Mouse (Mus musculus) left cerebral cortex, postnatal 36 days (tissue): ENCODE results near the gene Msh2. TPM values are rescaled to one million over a fixed set of nuclear protein-coding genes. Genes with fewer than 3 reads are reported as not detected.

Experiments
- DNase-seq, 2 experiments: peaks; one replicate each; pipeline ENCODE4 v3.0.0; 2021 to 2022; ENCODE audit warnings: low spot score in 2 of 2, mixed read lengths in 1 of 2
- intact Hi-C: fragments of 180-260 bp; cut with DNase I; formaldehyde crosslinking; loops from one replicate; pipeline ENCODE4 v1.15.1; 2025
- total RNA-seq, 2 experiments: library from RNA; stranded (reverse); gene quantifications; 2 replicates each; pipeline ENCODE4 v1.2.3; 2021

Gene Msh2
- total RNA-seq, 2 experiments from 2014 or later = 31.2 to 31.3 TPM

DNA sequence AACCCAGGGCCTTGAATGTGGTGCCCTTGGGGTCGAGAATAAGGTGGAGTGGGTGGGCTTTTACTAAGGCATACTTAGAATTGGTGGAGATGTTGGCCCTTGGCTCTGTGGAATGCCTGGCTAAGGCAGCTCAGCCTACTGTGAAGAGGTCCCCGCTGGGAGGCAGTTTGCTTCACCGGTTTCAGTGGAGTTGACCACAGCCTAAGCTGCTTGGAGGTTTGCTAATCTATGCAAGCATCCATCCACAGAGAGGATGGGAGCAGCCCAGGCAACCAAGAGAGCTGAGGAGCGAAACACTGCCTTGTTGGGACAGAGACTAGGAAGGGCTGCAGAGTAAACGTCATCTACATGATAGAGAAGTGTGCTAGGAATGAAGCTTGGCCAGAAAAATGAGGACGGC is 24.7 kb downstream of the Msh2 start:
- no peak for DNase-seq
- intact Hi-C loops = no loop called here

DNA sequence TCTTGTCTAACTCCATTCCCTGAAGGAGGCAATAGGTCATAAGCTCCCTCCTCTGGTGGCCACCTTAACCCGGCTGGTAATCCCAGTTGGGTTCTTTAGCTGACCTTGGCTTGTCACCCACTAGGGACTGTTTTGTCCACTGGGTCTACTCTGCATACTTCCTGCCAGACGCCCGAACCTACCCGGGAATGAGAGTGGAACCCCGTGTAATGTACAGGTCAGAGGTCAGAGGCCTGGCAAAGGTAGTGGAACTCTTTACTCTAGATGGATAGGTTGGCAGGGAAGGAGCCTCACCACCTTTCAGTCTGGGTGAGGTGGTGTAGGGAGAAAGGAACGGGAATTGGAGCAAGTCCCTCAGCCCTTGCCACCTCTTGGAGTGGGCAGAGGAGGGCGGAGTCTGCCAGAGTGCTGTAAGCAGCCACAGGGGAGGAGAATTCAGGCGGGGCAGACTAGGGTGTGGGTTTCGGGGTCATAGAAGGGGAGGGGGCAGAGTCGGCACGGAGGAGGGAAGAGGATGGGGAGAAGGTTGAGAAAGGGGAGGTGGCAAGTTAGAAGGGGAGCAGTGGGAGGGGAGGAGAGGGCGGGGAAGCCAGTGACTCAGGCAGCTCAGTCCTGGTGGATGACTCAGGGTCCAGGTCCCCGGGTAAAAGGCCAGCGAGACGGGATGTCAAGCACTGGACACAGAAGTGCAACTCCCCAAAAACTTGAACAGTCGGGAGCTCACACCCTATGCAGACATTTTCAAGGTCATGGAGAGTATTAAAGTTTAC is 27.1 kb downstream of the Msh2 start:
- intact Hi-C loops = no loop called here
- DNase-seq = no peak

DNA sequence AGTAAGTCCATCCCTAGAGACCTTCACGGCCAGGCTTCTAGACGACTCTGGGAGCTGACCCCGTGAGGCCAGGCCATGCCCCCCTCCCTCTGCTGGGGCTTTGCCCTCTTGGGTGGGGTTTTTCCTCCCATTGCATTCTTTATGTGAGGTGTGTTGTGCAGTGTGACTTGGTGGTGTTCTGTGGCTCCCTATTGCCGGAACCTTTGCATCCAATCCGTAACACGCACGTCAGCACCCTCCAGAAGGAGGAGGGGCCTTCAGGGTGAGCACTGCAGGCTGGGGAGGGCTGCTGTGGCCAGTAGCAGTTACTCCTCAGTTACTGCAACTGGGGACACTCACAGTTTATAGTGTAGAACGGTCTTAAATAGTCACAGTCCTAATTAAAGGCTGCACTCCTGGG is 28.0 kb downstream of the Msh2 start:
- intact Hi-C loops = no loop called here
- no peak for DNase-seq

DNA sequence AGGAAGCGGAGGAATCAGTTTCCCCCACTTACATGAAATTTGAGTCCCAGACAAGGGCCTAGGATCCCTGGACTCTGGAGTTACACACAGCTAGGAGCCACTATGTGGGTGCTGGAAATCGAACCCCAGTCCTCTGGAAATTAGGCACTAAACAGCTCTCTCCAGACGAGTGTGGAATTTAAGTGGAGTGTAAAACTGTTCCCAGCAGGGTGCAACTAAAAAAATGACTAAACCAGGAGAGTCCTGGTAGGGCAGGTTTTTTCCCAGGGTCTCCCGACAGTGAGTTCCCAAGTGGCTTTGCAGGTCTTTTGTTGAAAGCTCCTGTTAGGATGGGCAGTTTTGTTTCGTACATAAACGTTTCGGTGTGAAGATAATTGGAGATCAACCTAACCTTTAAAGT is 52.6 kb downstream of the Msh2 start:
- no peak for DNase-seq
- intact Hi-C loops = loop anchor here (5.0 kb wide), 1 partner anchor 73 kb away; the partner anchor contains the start of gene Kcnk12

DNA sequence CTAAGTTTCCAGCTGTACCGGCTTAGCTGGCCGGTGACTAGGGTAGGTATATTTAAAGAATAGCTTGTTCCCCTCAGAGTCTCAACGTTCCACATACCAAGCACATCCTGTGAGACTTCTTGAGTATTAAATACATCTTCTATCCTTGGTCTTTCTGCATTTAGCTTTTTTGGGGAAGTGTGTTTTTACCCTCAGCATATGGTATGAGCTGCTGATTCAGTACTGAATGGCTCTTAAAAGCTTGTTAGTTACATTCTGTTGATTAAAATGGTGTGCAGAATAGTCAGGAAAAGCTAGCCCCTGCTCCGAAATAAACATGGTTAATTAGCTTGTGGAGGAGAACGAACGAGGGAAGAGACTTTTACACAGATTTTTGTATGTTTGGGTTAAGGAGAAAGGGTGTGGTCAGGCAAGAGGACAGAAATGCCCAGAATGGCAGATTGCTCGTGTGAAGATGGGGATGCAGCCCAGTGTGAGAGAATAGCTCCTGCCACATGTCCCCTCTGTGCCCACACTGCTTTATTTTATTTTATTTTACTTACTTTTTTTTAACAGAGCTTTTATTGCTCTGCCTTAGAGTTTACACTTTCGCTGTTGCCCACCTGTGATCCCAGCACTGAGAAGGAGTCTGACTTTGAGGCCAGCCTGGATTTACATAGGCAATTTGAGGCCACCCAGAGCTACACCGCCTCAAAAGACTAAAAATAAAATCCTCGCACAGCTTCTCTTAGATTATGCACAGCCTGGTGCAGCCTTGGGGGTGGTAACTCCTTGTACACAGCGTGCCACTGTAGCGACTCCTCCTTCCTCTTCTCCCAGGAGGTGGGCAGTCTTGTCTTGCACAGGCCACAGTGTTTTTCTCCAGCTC is 54.6 kb downstream of the Msh2 start:
- intact Hi-C loops = loop anchor here (2.0 to 5.0 kb wide), 2 partner anchors 18 to 71 kb away; partner anchors contain the start of gene Kcnk12
- peak; percentile 48 to 64 for DNase-seq

DNA sequence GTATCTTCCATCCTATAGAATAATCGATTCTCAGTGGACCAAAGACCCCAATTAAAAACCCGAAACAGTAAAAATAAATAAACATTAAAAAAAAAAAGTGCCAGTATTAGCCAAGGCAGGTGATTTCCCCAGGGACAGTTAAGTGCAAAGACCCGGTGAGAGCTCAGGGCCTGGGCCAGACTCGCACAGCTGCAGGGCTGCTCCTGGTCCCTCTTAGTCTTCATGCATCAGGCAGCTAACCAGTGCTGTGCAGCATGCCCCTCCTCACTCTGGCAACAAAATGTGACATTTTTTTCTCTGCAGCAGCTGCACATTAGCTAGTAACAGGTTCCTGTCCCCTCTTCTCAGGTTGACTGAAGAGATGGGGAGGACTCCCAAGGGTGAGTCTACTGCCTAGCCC is 59.8 kb downstream of the Msh2 start:
- no peak for DNase-seq

DNA sequence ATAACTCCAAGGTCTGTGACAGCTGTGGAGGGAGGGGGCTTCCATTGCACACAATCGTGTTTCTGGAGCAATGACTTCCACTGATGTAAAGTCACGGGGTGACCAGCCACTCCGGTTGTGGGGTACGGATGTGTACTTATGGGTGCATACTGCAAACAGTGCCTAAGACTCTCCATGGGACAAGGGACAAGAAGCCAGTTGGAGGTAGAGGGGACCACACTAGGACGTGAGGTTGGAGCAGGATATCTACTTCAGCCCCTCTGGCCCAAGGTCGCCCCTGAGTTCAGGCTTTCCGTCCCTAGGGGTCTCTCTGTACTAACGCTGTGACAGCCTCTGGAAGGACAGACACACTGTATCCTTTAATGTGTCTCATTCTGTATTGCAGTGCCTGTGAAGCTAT is 62.3 kb downstream of the Msh2 start:
- intact Hi-C loops = no loop called here
- no peak for DNase-seq

More for the DNA sequence above, 59.8 kb downstream of the Msh2 start:
- intact Hi-C loops = no loop called here

DNA sequence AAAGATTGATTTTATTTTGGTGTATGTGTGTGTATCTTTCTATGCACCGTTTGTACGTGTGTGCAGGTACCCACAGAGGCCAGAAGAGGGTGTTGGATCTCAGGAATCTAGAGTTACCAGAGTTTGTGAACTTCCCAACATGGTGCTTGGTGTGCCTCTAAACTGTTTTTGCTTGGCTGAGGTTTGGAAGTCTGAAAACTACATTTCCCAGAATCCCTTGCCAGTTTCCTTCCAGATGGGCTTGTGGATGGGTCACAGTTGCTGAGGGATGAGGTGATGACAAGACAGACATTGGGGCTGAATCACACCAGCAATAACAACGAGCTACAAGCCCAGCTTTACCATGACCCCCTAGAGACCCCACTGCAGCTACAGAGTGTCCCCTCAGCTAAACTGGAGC is 65.0 kb downstream of the Msh2 start:
- intact Hi-C loops = no loop called here
- DNase-seq = no peak

DNA sequence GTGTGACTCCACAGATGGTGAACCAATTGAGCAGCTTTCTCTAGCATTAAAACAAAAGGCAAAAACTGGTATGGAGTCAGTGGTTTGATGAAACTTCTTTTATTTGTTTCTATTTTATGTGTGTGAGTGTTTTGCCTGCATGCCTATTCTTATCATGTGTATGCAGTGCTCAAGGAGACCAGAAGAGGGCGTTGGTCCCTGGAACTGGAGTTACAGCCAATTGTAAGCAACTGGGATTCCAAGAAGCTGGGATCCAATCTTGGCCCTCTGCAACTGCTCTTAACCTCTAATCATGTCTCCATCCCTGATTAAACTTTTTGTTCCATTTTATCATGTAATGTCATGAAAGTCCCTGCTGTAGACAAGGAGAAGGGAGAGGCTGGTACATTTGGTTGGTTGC is 67.7 kb downstream of the Msh2 start:
- DNase-seq = no peak
- intact Hi-C loops = no loop called here

DNA sequence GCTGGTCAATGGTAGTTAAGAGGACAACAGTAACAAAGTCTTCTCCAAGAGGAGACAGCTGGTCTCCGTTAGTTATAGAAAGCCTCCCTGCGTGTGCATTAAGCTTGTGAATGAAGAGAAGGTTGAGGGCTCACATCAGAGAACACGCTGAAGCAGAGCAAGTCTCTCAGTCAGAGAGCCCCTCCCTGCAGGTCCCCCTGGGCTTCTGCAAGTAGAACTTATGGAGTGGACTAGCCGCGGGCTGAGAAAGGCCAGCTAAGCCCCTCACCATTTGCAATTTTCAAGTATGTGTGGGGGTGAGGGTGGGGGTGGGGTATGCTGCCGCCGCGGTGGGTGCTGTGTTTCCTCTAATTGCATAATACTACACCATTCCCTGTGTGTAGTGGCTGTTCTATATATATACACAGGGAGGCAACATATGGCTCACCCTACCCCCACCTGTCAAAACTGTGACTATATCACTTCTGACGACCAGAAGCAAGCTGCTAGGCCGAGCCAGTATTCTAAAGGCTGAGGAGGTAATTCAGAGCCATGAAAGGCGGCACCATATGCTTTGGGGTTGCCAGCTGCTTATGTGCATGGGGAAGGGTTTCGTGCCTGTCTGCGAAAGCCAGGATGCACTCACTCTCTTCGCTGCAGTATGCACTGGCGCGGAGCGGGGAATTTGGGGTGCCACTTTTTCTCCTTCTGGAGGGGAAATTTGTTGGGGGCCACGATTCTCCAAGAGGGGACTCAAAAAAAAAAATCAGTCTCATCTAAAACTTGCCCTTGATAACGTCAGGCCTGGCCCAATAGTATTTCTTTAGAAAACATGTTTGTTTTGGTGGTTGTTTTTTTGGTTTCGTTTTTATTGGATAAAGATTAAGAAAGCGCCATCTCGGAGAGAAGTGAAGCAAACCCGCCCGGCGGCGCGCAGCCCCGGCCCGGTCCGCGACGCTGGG is 73.1 kb downstream of the Msh2 start:
- DNase-seq = peak; percentile 82
- intact Hi-C loops = loop anchor here (2.0 kb wide), 2 partner anchors 18 to 52 kb away; partner anchors contain the start of gene Kcnk12

DNA sequence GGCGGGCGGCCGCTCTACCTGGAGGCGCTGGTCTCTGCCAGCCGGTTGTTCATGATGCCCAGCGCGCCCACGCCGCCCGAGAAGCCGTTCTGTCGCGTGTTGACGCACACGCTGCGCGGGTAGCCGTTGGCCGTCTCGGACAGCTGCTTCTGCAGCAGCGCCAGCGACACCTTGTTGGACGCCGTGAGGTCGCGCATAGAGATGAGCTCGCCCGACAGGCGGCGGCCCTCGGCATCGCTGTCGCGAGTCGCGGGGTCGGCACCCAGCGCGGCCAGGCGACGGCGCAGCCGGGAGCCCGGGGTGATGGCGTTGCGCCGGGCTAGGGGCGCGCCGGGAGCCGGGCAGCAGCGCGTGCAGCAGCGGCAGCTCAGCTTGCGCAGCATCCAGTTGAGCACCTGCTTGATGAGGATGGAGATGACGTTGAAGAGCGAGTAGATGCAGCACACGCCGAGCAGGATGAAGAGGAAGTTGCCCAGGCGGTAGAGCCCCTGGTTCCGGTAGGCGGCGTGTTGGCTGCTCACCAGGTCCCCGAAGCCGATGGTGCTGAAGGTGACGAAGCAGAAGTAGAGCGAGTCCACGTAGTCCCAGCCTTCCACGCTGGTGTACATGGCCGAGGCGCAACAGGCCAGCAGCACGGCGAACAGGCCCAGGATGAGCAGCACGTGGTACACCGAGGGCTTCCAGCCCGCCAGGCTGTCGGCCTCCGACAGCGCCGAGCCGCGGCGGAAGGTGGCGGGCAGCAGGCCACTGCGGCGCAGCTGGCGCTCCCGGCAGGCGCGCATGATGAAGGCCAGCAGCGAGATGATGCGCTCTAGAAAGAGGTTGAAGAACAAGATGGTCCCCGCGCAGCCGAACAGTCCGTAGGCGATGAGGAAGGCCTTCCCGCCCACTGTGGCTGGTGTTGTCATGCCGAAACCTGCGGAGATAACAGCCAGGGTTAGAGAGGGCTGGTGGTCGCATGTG is 74.1 kb downstream of the Msh2 start:
- intact Hi-C loops = loop anchor here (2.0 kb wide), 2 partner anchors 19 to 51 kb away; partner anchors contain the start of gene Kcnk12
- peak; percentile 70 to 80 for DNase-seq

DNA sequence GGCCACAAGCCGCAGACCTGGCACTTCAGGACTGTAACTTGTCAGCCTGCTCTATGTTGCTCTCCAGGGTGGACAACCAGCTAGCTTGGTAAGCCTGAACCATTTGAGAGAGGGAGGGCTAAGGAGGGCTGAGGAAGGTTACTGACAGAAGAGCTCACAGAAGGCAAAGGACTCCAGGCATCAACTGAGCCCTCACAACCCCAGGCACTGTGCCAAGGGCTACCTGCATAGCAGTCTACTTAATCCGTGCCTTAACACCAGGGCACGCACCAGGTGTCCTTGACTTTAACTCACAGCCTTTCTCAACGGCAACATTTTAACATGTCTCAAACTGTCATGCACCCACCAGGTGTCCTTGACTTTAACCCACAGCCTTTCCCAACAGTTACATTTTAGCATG is 88.2 kb downstream of the Msh2 start:
- no peak for DNase-seq
- intact Hi-C loops = no loop called here

DNA sequence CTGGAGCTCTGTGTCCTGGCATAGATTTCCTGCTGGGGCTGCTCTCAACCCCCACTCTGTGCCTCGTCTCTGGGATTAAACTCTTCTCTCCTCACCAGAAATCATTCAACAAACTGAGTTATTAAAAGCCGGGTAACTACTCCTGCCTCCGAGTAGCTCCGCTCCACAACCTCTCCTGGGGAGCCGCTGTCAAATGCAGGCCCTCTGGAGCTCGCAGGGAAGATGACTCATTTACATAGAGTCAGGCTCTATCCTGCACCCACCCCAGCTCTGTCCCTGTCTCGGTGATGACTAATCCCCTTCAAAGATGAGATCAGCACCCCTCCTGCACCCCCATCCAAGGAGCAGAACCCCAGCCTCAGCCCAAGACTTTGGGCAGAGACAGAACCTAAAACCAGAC is 91.0 kb downstream of the Msh2 start:
- DNase-seq = peak; percentile 39 to 43
- intact Hi-C loops = no loop called here

DNA sequence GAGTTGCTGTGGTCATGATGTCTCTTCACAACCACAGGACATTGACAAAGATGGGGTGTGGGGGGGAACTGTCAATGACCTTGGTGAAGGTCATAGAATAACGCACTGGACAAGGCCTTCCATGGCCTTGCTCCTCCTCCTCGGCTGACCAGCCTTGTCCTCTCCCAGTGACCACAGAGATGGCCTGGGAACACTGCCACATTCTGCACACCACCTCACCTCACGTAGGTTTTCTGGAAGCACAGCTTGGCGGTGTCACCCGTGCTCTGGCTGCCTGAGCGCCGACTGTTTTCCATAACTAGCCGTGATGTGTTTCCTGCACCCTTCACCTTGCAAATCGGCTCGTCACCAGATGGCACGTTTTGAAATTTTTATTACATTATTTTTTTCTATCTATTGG is 92.9 kb downstream of the Msh2 start:
- DNase-seq = no peak
- intact Hi-C loops = no loop called here

DNA sequence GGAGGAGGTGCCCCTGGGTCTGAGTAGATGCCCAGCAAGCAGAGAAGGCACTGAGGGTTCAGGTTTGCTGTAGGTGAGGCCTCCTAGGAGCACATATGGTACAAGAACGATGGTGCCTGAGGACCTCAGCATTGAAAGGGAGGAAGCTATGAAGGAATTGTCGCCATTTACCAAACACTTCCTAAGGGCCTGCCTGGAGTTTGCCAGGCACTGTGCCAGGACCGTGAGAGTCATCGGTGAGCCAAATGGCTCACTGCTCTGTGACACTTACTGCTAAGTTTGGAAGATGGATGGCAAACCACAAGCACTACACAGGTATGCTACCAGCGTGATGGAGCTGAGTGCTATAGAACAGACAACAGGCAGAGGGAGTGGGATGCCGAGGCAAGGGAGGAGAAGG is 94.8 kb downstream of the Msh2 start:
- intact Hi-C loops = no loop called here
- DNase-seq = no peak

DNA sequence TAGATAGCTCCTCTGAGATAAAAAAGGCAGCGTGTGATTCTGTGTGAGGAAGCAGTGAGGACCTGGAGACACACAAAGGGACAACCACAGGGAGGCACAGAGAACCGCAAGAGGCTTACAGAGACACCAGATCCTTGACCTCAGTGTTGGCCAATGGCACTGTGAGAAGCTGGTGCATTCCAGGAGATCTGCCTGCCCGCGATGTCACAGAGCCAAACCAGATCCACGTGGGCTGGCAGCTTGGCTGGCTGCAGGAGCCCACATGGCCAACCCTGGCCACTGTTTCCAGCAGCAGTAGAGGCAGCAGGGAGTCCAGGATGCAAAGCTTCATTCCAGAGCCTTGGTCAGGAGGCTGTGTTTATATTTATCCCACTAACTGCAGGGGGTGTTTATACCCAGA is 98.6 kb downstream of the Msh2 start:
- DNase-seq = no peak
- intact Hi-C loops = no loop called here

DNA sequence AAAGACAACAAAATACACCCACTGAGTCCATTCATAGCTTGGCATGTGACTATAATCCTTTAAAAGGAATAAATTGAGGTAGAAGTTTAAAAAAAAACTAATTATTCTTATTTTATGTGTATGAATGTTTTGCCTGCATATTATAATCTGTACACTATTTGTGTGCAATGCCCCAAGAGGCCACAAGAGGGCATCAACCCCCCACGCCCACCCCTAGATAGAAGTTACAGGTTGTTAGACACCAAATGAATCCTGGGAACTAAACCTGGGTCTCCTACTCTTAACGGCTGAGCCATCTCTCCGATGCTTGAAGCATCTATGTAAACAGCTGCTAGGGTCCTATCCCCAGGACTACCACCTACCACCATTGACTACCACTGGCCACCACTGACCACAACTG is 101.0 kb downstream of the Msh2 start:
- intact Hi-C loops = no loop called here
- no peak for DNase-seq
